Mouse (Mus musculus) brown adipose tissue, adult 24 weeks (tissue): ENCODE data around the gene Adam30. TPM values are rescaled to one million over a fixed set of nuclear protein-coding genes. Genes with fewer than 3 reads are reported as not detected.

ENCODE experiments used
- H3K27ac ChIP-seq: fragments of 200-500 bp; replicated peaks from 2 replicates; pipeline ENCODE4 v1.5.1; 2012; ENCODE audit warnings: low read depth, mild to moderate bottlenecking, low read length
- H3K4me1 ChIP-seq: fragments of 200-500 bp; 2 replicates; pipeline ENCODE4 v1.6.1; 2012; ENCODE audit warnings: low read length, mixed read lengths; ENCODE audit not compliant: control insufficient read depth, insufficient read depth, insufficient read length
- H3K4me3 ChIP-seq: fragments of 200-500 bp; 2 replicates; pipeline ENCODE4 v1.5.1; 2012; ENCODE audit warnings: low read depth, mild to moderate bottlenecking, low read length, moderate library complexity; ENCODE audit not compliant: insufficient read depth
- polyA plus RNA-seq: library from polyadenylated mRNA; stranded (reverse); fragments of >200 nt; gene quantifications from 2 replicates; pipeline ENCODE4 v1.2.4, GENCODE M21; 2012; ENCODE audit not compliant: missing spikeins, insufficient read depth, insufficient read length

Gene Adam30
- polyA plus RNA-seq, 1 experiment: not detected

DNA sequence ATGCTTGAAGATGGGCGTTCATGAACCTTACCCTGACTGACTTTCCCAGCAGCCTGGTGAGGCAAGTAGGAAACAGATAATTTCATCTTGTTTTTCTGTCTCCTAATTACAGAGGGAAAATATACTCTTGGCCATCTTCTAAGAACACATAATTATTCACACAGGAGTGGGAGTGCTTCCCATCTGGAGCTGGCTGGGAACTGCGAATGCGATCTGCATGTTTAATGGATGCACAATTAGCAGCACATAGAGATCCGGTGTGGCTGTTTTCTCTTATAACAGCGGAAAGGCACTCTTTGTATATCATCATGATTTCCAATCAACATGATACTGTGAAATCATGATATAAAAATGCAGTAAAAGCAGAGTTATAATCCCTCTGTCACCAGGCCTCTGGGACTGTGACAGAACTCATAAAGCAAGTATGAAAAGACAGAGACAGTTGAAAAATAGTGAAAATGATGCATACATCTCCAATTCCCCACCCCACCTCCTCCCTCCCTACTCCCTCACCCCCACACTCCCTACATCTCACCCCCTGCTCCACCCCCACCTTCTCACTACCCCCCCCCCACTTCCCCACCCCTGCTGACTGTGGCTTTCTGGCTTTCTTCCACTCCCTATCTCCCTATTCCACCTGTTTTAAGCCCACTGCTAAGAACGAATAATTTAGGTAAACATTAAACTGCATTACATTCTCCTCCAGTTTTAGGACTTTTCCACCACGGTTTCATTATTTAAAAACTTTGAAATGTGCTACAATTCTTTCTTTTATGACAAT is 51.1 kb downstream of the Adam30 start:
- Histone ChIP-seq H3K4me3 (no peak overlapping the region), H3K4me1 (no peaks in the 10 kb centered on the region), H3K27ac (no peak overlapping the region)

Other genes with a start within 250 kb of the Adam30 start
- gene Notch2, start 147.1 kb upstream of the Adam30 start, polyA plus RNA-seq: 7.2 and 8.1 TPM in 2 replicates
- not detected in 2 replicates for gene Reg4, start 61.5 kb downstream of the Adam30 start, polyA plus RNA-seq
- gene Hmgcs2, start 119.8 kb downstream of the Adam30 start, polyA plus RNA-seq: 1.9 and 2.5 TPM in 2 replicates
- 21.5 and 44.2 TPM in 2 replicates for gene Phgdh, start 179.4 kb downstream of the Adam30 start, polyA plus RNA-seq
- 3.3 and 5.7 TPM in 2 replicates for gene Zfp697, start 221.8 kb downstream of the Adam30 start, polyA plus RNA-seq